Mouse (Mus musculus): ENCODE measurements around the gene Vars.
"Not testable (repeated sequence)": the region's sequence is repeated elsewhere in the genome, so short reads cannot be mapped to it uniquely, and the experiment has no call there.

Vars gene

DNA sequence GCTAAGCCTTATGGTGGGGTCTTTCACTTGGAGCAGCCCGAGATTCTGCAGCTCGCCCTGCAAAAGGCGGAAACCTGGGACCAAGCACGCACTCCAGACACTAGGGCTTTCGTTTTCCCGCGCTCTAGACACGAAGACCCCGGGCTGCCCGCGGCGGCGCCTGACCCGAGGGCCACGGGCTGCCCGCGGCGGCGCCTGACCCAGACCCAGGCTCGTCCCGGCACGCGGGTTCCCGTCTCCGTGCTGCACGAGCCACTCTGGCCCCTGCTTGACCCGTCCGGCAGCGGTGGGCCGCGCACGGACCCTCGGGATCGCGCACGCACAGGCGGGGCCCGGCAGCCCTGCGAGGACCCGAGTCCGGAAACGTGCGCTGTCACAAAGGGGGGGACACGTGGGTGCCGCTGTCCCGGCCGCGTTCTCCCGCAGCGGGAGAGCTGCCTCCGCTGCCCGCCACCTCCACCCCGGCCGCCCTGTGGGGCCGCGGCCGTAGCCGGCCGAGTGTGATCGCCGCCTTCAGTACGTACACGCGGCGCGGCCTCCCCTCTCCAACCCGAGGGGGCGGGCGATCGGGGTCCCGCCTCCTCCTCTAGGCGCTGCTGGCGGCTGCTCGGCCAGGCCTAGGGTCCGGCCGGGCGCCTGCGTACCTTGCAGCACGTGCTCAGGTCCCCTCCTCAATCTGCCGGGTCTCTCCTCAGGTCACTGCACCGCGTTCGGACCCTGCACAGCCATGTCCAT, at the start of gene Vars:
TSS of gene Vars (plus strand) at position 271 of the 735 bp plus-strand sequence.
- no peak for DNase-seq (ENCODE audit: extremely low read depth, low read depth)

DNA sequence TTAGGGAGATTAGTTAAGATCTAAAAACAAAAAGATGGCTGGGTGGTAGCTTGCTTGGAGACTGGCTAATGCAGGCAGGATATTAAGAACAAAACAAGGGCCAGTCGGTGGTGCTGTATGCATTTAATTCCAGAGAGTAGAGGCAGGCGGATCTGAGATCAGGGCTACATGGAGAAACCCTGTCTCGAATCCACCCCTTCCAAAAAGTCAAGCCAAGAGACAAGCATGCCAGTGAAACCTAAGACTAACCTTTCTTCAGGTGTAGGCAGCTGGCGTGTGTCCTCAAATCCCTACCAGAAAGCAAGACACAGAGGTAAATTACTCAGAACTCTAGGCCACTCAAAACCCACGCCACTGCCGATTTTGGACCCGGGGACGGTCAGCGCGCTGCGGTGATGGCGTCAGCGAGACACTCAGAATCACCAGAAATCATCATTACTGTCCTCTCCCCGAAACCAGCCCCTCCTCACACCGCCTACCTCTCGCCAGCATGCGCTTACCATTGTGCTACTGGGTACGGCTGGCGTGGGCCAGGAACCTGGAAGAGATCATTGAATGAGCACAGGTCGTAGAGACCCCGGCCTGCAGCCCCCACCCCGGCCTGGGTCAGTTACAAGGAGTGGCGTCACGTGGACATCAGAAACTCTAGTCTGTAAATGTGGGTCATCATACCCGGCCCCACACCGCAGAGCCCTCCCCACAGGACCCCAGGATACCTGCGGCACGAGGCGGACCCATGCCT, 49.0 kb upstream of the Vars start:
- no peak for DNase-seq (ENCODE audit: extremely low read depth, low read depth)

DNA sequence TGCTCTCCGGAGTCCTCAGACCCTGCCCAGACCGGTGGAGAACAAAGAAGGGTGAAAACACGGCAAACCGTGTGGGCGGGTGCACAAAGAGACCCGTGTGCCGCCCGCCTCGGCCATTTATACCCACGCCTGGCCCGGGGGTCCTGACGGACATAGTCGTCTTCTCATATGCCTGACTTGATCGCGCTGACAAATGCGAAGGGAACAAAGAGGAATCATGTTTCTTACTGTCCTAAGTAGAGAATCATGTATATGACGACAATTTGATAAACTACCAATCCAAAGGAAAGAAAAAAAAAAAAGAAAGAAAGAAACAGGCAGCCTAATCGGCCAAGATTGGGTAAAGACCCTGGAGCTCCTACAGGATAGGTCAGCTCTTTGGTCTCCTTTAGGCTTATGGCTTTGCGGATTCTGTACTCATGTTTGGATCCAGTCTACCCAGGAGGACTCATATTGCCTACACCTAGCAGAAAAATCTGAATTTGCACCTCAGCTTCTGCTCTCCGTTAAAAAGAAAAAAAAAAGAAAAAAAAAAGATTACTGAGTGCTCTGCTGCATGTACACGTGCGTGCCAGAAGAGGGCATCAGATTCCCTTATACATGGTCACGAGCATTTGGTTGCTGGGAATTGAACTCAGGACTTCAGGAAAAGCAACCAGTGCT, 48.3 kb upstream of the Vars start:
- DNase-seq (ENCODE audit: extremely low read depth, low read depth) = no peak

DNA sequence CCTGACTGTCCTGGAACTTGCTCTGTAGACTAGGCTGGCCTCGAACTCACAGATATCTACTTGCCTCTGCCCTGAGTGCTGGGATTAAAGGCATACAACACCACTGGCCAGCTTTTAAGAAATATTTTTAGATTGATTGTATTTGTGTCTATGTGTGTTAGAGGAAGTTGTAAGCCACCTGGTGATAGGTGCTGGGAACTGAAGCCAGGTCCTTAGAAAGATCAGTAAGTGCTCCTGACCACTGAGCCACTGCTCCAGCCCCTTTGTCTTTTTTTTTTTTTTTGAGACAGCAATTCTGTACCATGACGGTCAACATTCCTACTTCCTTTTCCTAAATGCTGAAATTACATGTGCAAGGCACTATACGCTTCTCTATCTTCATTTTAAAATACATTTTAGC, 47.5 kb upstream of the Vars start:
- no peak for DNase-seq (ENCODE audit: extremely low read depth, low read depth)

DNA sequence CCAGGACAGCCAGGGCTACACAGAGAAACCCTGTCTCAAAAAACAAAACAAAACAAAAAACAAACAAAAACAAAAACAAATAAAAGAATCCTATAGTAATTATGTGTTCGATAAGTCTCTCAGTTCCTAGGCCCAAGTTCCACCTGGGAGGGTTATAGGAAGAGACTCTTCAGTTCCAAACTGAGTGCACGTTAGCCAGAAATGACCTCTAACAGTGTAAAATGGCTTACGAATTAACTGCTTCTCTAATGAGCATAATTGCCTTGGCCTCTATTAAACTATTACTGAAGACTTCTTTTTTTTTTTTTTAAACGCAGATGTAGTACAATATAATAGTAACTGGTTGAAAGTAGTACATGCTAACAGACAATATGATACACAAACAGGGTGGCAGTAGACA, 46.9 kb upstream of the Vars start:
- DNase-seq (ENCODE audit: extremely low read depth, low read depth) = no peak

DNA sequence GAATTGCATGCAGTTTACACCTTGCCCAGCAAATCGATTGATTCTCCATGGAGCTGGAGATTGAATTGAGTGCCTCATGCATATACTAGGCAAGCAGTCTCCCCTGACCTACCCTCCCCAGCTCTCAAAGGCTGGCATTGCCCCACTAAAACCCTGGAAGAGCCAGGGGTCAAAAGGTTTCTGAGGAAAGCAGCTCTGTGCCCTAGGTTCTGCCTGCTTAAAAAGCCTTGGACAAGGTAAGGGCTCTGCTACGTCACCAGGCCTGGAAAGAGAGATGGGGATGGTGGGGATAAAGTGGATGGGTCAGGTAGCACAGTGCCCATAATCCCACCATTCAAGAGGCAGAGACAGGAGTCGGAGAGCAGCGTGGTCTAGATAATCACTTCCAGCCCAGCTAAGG, 46.0 kb upstream of the Vars start:
- no peak for DNase-seq (ENCODE audit: extremely low read depth, low read depth)

DNA sequence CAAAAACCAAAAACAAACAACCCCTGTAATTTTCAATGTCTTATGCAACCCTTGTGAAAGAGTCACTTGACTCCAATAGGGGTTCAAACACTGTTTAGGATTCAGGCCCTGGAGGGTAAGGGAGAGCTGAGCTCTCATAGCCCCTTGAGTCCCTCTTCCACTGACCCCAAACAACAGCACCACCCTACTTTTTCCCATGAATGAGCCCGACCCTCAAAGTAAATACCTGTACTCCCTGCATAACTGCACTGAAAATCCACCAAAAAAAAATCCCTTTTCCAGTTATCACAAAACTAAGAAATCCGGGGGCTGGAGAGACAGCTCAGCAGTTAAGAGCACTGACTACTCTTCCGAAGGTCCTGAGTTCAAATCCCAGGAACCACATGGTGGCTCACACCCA, 44.9 kb upstream of the Vars start:
- no peak for DNase-seq (ENCODE audit: extremely low read depth, low read depth)

DNA sequence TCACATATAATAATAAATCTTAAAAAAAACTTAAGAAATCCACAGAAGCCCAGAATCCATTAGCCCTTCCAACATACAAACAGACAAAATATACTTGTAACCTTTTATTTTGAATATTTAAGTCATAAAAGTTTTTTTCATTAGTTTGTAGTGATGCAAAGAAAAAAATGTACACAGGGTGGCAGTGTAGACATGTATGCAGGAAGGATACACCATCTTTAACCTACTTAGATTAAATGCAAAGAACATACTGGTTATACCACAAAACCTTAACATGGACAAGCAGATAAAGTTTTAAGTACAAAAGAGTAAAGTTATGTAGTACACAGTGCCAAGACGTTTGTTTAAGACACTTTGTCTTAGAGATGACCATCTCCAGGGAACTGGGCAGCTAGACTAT, 44.4 kb upstream of the Vars start:
- no peak for DNase-seq (ENCODE audit: extremely low read depth, low read depth)

DNA sequence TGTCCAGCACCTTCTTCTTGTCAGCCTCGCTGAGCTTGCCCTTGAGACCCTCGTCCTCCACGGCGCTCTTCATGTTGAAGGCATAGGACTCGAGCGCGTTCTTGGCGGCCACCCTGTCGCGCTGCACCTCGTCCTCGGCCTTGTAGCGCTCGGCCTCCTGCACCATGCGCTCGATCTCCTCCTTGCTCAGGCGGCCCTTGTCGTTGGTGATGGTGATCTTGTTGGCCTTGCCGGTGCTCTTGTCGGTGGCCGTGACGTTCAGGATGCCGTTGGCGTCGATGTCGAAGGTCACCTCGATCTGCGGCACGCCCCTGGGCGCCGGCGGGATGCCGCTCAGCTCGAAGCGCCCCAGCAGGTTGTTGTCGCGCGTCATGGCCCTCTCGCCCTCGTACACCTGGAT, 43.5 kb upstream of the Vars start:
- not testable (repeated sequence) for DNase-seq (ENCODE audit: extremely low read depth, low read depth)

DNA sequence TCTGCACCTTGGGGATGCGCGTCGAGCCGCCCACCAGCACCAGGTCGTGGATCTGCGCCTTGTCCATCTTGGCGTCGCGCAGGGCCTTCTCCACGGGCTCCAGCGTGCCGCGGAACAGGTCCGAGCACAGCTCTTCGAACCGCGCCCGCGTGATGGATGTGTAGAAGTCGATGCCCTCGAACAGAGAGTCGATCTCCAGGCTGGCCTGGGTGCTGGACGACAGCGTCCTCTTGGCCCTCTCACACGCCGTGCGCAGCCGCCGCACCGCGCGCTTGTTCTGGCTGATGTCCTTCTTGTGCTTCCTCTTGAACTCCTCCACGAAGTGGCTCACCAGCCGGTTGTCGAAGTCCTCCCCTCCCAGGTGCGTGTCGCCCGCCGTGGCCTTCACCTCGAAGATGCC, 42.8 kb upstream of the Vars start:
- not testable (repeated sequence) for DNase-seq (ENCODE audit: extremely low read depth, low read depth)

DNA sequence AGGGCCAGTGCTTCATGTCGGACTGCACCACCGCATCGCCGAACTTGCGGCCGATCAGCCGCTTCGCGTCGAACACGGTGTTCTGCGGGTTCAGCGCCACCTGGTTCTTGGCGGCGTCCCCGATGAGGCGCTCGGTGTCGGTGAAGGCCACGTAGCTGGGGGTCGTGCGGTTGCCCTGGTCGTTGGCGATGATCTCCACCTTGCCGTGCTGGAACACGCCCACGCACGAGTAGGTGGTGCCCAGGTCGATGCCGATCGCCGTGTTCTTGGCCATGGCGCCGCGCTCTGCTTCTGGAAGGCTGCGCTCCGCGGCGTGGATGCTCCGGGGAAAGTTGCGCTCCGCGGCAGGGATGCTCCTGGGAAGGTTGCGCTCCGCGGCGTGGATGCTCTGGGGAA, 42.1 kb upstream of the Vars start:
- DNase-seq (ENCODE audit: extremely low read depth, low read depth) = not testable (repeated sequence)

DNA sequence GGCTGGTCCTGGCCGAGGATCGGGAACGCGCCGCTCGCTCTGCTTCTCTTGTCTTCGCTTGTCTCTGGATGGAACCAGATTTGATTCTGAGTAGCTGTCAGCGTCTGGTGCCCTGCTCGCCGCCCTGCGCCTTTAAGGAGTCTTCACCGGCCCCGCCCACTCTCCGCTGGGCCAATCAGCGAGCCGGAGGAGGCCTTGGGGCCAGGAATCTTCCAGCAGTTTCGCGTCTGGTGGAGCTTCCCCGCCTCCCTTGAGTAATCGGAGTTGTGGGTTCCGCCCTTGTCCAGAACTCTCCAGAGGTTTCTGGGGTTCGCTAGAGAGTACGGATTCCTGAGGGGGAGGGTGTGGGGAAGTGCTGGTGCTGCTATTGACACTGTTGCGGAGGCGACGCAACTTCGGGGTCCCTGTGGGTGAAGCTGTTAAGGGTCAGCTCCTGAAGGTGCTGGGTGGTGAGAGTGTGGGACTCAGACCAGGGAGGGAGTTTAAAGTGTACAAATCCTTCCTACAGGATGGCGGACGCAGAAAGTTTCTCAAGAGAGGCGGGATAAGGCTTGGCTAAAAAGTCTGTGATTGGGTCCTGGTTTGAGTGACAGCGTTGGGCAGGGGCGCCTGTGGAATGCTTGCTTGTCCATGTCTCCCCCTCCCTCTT, 41.5 kb upstream of the Vars start, which contains the start of gene Hspa1b:
TSS of gene Hspa1b (minus strand) at position 109 of the 649 bp plus-strand sequence.
- not testable (repeated sequence) for DNase-seq (ENCODE audit: extremely low read depth, low read depth)

DNA sequence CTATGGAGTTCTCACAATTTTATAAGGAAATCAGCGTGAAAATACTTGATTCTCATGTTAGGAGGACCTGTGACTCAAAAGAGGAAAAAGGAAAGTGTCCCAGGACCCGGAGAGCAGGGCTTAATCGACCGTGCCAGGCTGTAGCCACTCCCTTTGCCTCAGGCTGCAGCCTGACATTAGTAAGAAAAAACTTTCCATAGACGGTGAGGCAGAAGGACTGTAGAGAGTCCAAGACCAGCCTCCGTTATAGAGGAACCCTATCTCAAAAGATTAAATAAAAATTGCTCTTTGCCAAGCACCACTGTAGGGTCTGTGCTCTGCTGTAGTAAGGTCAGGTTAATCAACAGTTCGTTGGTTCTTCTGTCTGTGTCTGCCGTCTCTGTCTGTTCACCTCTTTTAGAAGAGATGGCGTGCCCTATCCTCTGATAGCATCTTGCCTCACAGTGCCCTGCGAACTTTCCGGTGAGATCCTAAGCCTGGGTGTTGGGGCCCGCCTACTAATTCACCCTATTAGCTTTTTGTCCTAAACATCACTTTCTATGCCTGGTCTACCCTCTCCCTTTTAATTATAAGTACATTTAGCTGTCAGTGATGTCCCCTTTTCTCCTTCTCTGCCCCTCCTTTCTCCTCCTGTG, 40.8 kb upstream of the Vars start:
- no peak for DNase-seq (ENCODE audit: extremely low read depth, low read depth)

DNA sequence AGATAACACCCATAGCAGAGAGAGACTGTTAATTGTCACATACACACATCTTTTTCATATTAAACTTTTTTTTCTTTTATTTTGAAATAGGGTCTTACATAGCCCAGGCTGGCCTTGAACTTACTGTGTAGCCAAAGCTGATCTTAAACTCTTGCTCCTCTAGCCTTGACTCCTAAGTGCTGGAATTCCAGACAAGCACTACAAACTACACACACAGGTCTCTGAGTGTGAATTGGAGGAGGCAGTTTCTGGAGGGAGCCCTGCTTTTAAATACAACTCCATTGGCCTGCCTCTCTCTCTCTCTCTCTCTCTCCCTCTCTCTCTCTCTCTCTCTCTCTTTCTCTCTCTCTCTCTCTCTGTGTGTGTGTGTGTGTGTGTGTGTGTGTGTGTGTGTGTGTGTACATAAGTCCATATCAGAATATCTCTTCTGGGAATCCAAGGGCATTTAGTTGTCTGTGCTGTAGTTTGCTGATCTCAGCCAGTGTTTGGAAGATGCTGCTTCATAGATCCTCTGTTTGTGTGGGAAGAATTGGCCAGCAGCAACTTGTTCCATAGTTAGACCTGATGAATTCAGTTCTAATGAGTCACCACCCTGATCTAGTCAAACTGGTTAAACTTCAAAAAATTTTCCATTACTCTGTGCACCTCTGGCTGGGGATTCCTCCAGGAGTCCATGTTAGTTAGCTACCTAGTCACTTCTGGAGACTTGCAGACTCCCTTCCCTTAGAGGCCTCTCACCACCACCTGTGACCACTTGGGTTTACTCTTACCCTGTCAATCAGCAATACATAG, 39.9 kb upstream of the Vars start:
- no peak for DNase-seq (ENCODE audit: extremely low read depth, low read depth)

DNA sequence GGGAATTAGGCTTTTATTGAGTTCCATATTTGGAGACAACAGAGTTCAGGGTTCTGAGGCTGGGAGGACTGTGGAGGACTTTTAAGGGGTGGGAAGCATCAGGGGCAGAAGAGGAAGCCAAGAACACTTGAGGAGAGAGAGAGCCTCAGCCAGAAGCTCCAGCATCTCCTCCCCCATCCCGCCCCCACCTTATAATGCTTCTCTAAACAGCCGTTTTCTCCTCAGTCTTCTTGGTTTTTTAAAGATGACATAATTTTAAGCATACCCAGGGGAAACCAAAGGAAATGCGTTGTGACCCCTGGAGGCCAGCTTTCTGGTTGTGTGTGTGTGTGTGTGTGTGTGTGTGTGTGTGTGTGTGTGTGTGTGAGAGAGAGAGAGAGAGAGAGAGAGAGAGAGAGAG, 38.7 kb upstream of the Vars start:
- no peak for DNase-seq (ENCODE audit: extremely low read depth, low read depth)

DNA sequence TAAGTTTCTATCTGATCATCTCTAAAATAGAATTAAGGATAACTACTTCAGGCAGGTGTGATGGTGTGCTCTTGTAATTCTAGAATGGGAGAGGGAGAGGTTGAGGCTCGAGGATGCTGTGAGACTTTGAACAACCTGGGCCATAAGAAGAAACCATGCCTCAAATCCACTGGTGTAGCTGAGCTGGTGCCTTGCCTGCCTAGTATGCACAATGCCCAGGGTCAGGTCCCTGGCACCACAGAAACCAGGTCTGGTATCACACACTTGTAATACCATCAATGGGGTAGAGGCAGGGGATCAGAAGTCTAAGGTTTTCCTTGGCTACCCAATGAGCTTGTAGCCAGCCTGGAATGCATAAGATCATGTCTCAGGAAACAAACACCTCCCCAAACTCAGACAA, 37.9 kb upstream of the Vars start:
- no peak for DNase-seq (ENCODE audit: extremely low read depth, low read depth)

DNA sequence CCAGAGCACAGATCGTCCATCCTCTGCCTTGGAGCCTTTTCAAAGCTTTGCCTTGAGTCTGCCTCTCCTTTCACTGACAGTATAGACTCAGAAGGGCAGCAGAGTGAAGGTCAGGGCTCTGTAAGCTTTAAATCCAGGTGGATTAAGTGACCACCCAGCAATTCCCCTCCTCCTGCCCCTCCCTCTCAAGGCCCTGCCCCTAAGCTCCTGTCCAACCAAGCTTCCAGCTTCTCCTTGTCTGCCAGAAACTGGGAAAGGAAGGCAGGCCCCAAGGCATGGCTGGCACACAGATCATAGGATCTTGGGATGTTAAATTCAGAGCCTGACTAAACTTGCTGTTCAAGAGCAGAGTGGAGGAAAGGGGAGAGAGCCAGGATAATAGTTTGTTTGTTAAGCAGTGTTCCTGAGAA, 36.1 kb upstream of the Vars start:
- DNase-seq (ENCODE audit: extremely low read depth, low read depth) = no peak

DNA sequence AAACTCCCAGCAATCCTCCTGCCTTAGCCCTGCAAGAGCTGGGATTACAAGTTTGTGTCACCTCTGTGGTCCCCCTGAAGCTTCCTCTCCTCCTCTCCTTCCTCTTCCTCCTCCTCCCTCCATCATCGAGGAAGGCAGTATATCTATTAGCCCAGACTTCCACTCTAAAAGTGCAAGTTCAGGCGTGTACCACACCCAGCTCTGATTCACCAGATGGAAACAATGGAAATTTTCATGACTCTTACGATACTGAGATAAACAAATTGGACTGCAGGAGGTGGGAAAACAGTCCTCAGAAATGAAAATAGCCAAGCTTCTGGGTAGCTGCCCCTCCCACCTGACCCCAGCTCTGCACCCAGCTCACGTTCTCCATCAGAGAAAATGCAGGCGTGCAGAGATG, 35.2 kb upstream of the Vars start:
- no peak for DNase-seq (ENCODE audit: extremely low read depth, low read depth)

DNA sequence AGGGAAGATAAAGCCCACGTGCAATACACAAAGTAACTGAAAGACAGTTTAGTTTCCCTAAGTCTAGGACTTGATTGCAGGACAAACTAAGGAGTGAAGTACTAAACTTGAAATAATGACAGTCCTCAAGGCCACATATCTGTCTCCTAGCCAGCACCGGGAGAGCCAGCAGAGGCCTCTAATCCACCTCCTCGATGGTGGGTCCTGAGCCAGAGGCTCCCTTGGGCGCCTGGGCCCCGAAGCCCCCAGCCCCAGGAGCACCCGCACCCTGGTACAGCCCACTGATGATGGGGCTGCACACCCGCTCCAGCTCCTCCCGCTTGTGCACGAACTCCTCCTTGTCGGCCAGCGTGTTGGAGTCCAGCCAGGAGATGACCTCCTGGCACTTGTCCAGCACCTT, 31.0 kb upstream of the Vars start, which contains the start of gene Gm20481:
TSS of gene Gm20481 (plus strand) at position 91 of the 400 bp plus-strand sequence.
- DNase-seq (ENCODE audit: extremely low read depth, low read depth) = not testable (repeated sequence)

DNA sequence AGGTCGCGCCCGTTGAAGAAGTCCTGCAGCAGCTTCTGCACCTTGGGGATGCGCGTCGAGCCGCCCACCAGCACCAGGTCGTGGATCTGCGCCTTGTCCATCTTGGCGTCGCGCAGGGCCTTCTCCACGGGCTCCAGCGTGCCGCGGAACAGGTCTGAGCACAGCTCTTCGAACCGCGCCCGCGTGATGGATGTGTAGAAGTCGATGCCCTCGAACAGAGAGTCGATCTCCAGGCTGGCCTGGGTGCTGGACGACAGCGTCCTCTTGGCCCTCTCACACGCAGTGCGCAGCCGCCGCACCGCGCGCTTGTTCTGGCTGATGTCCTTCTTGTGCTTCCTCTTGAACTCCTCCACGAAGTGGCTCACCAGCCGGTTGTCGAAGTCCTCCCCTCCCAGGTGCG, 29.9 kb upstream of the Vars start:
- not testable (repeated sequence) for DNase-seq (ENCODE audit: extremely low read depth, low read depth)
